Mouse (Mus musculus) hindbrain, embryonic 14.5 days (tissue): ENCODE results near the gene Dscam. TPM values are rescaled to one million over a fixed set of nuclear protein-coding genes. Genes with fewer than 3 reads are reported as not detected.

ENCODE experiments used
- ATAC-seq: fragments of 200-750 bp; cut with Nextera tagmentation; 2 replicates; pipeline ENCODE4 v1.8.0; 2017; ENCODE audit warnings: moderate number of reproducible peaks, mild to moderate bottlenecking, moderate TSS enrichment, moderate library complexity; ENCODE audit not compliant: low FRiP score
- DNase-seq: peaks from one replicate; pipeline ENCODE4 v3.0.0-alpha.2; 2015; ENCODE audit warnings: low spot score
- H3K27ac ChIP-seq: fragments of 300-500 bp; sonication (generic); 2 replicates; pipeline ENCODE4 v1.5.1; 2014; ENCODE audit warnings: mild to moderate bottlenecking, moderate library complexity
- H3K27me3 ChIP-seq: fragments of 300-500 bp; sonication (generic); 2 replicates; pipeline ENCODE4 v1.6.1; 2014; ENCODE audit warnings: mild to moderate bottlenecking, low read length, mixed read lengths; ENCODE audit not compliant: control insufficient read depth, insufficient read depth
- H3K36me3 ChIP-seq: fragments of 300-500 bp; sonication (generic); replicated peaks from 2 replicates; pipeline ENCODE4 v1.6.1; 2014; ENCODE audit not compliant: control insufficient read depth, insufficient read depth
- H3K4me1 ChIP-seq: fragments of 300-500 bp; sonication (generic); replicated peaks from 2 replicates; pipeline ENCODE4 v1.6.1; 2014; ENCODE audit warnings: antibody characterized with exemption, low read length, mixed read lengths; ENCODE audit not compliant: control insufficient read depth, insufficient read depth
- H3K4me2 ChIP-seq: fragments of 300-500 bp; sonication (generic); replicated peaks from 2 replicates; pipeline ENCODE4 v1.6.1; 2014; ENCODE audit warnings: mild to moderate bottlenecking, moderate library complexity
- H3K4me3 ChIP-seq: fragments of 300-500 bp; sonication (generic); replicated peaks from 2 replicates; pipeline ENCODE4 v1.5.1; 2014; ENCODE audit warnings: mild to moderate bottlenecking, low read length
- H3K9ac ChIP-seq: fragments of 300-500 bp; sonication (generic); 2 replicates; pipeline ENCODE4 v1.6.1; 2014
- H3K9me3 ChIP-seq: fragments of 300-500 bp; sonication (generic); 2 replicates; pipeline ENCODE4 v1.6.1; 2016; ENCODE audit warnings: low read length; ENCODE audit not compliant: control insufficient read depth
- WGBS: fragments of 180-500 bp; shearing (Covaris S2); extraction: QIAGEN DNeasy Blood & Tissue Kit; methylation state at CpG from one replicate; pipeline ENCODE4 v1.1.7; 2014; 5-methylcytosine and 5-hydroxymethylcytosine counted together
- polyA plus RNA-seq: library from polyadenylated mRNA; unstranded; fragments of >200 nt; fragmentation: Nextera tagmentation; extraction: Ambion mirVana; gene quantifications from 2 replicates; pipeline ENCODE4 v1.2.1, GENCODE M21; 2014

The Dscam gene
- polyA plus RNA-seq, 1 experiment from 2014 or later: 17.1 TPM

- Histone ChIP-seq H3K4me3 (no peak overlapping the region), H3K9ac (no peak overlapping the region), H3K27ac (no peak overlapping the region), H3K9me3 (no peaks in the 10 kb centered on the region), H3K4me2 (no peak overlapping the region), H3K27me3 (no peaks in the 10 kb centered on the region), H3K36me3 (no peaks in the 10 kb centered on the region), H3K4me1 (peaks cover 7% of the 10 kb centered on the region)
- no peak for DNase-seq
- ATAC-seq: no peak
- WGBS: 88% methylated on average over 2 of the region's 2 CpGs
Measured at GRCm38 (mm10) chr16:97016244-97016850, 154.2 kb downstream of the Dscam start.

DNA sequence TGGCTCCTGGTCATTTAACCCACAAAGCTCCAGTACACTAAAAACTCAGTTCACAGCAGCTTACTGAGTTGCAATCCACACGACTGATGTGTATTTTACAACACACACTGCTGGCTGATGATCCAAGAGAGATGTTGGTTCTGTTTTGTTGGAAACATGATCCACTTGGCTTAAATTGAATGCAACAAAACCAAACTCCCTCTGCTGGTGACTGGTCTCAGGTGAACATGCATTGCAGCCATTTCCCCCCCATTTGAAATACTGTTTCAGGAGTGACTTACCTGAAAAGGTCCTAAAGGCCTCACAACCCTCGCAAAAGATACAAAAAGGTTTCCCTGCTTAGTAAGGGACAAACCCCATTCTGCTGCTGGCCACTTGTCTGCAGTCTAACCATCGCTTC lies 156.2 kb downstream of the Dscam start:
- no peak overlapping the region for H3K27ac ChIP-seq
- 85% methylated on average over 3 of the region's 3 CpGs for WGBS
- no peaks in the 10 kb centered on the region for H3K27me3 ChIP-seq
- peaks cover 14% of the 10 kb centered on the region for H3K4me1 ChIP-seq
- H3K36me3 ChIP-seq: no peaks in the 10 kb centered on the region
- DNase-seq: no peak
- no peak overlapping the region for H3K4me3 ChIP-seq
- no peaks in the 10 kb centered on the region for H3K9me3 ChIP-seq
- no peak overlapping the region for H3K9ac ChIP-seq
- ATAC-seq: no peak
- H3K4me2 ChIP-seq: no peak overlapping the region

DNA sequence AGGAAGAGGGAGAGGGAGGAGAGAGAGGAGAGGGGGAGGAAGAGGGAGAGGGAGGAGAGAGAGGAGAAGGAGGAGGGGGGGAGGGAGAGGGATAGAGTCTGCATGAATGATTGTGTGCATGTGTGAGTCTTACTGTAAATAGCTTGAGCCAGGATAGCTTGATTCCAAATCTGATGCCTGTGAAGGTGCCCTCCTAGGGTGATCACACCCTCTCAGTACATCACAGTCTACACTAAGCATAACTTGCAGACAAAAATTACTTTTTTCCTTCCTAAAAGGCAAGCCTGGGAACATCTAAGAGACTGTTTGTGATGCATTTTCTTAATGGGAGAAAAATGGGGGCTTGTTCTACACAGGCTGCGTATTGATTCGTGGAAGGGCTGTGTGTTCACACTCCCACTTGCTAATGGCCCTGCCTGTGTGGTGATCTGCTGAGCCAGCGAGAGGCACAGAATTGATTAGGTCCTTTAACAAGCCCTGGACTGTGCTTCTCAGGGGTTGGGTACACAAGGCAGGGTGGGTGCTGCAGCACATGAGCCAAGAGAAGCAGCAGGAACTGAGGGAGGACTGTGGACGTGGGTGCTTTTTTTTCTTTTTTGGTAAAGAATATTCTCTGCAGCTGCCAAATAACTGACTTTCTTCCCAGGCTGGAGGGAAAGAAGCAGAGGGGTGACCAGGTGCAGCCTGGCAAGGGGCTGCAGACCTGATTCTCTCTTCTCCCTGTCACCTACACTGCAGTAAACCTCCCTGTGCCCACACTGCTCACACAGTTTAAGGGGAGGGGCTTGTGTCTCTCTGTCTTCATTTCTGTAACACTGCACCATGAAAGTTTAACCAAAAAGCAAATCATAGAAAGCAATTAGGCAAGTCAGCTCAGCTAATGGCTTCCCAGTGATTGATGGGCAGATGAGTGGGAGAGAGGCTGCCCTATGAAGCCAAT lies 161.2 kb downstream of the Dscam start:
- DNase-seq: no peak
- Histone ChIP-seq H3K27ac (peak overlapping the region; percentile 78), H3K36me3 (no peaks in the 10 kb centered on the region), H3K4me2 (no peak overlapping the region; the same call in 1 of the 2 replicates), H3K9me3 (no peaks in the 10 kb centered on the region), H3K27me3 (no peaks in the 10 kb centered on the region), H3K4me3 (no peak overlapping the region), H3K4me1 (peaks cover 34% of the 10 kb centered on the region), H3K9ac (peak overlapping the region; percentile 34; the same call in 1 of the 2 replicates)
- peak; percentile 77; the same call in 1 of the 2 replicates for ATAC-seq
- 43% methylated on average over 4 of the region's 4 CpGs for WGBS

DNA sequence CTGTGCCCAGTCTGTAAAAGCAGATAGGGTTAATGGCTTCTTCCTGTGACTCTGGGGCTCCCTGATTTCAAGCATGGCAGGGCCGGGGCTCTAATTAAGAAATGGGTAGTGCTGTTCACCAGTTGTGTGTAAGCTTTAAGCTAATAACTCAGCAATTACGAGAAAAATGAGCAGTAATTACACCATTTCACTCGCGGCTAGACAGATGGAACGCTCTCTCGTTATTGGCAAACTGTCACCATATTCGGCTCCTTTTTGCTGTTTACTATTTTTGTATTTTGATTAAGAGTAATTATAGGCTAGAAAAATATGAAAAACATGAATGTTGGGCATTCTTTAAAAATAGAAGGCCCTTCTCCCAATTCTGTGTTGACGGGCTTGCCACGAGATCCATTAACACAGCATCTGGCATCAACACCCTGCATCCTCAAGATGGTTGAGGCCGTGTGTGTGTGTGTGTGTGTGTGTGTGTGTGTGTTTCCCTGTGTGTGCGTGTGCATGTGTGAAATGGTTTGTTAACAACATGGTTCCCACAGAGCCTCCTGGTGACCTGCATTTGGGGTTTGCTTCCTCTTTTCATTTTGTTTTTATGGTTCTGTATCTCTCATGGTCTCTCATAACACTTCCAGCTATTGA lies 162.5 kb downstream of the Dscam start:
- WGBS: 60% methylated on average over 11 of the region's 11 CpGs
- no peak overlapping the region for H3K4me3 ChIP-seq
- no peaks in the 10 kb centered on the region for H3K36me3 ChIP-seq
- DNase-seq (no peak), ATAC-seq (no peak)
- H3K9me3 ChIP-seq: no peaks in the 10 kb centered on the region
- no peak overlapping the region for H3K9ac ChIP-seq
- peaks cover 39% of the 10 kb centered on the region for H3K4me1 ChIP-seq
- peak overlapping the region; percentile 78 for H3K27ac ChIP-seq
- H3K4me2 ChIP-seq: no peak overlapping the region
- no peaks in the 10 kb centered on the region for H3K27me3 ChIP-seq

- Histone ChIP-seq H3K36me3 (no peaks in the 10 kb centered on the region), H3K4me1 (peaks cover 50% of the 10 kb centered on the region), H3K9me3 (no peaks in the 10 kb centered on the region), H3K27me3 (no peaks in the 10 kb centered on the region), H3K4me3 (no peak overlapping the region), H3K27ac (peak overlapping the region; percentile 78), H3K4me2 (no peak overlapping the region), H3K9ac (peak overlapping the region; percentile 24; the same call in 1 of the 2 replicates)
- DNase-seq: no peak
- no peak for ATAC-seq
Measured at GRCm38 (mm10) chr16:97006854-97007182, 163.7 kb downstream of the Dscam start.

GRCm38 (mm10) chr16:97006041-97006853 lies 164.3 kb downstream of the Dscam start:
- peak overlapping the region; percentile 24 for H3K9ac ChIP-seq
- ATAC-seq: no peak
- peak overlapping the region; percentile 78 for H3K27ac ChIP-seq

GRCm38 (mm10) chr16:97003965-97004364 lies 166.6 kb downstream of the Dscam start:
- no peaks in the 10 kb centered on the region for H3K27me3 ChIP-seq
- peaks cover 44% of the 10 kb centered on the region for H3K4me1 ChIP-seq
- no peak for ATAC-seq
- no peak overlapping the region for H3K9ac ChIP-seq
- H3K4me3 ChIP-seq: no peak overlapping the region
- 59% methylated on average over 1 of the region's 1 CpGs for WGBS
- no peak overlapping the region for H3K4me2 ChIP-seq
- peak overlapping the region; percentile 69; the same call in 1 of the 2 replicates for H3K27ac ChIP-seq
- H3K9me3 ChIP-seq: no peaks in the 10 kb centered on the region
- DNase-seq: no peak
- no peaks in the 10 kb centered on the region for H3K36me3 ChIP-seq

More at GRCm38 (mm10) chr16:97006041-97006853, 164.3 kb downstream of the Dscam start:
- no peaks in the 10 kb centered on the region for H3K36me3 ChIP-seq
- no peak overlapping the region for H3K4me3 ChIP-seq
- H3K4me1 ChIP-seq: peaks cover 53% of the 10 kb centered on the region
- DNase-seq: no peak
- H3K27me3 ChIP-seq: no peaks in the 10 kb centered on the region
- H3K4me2 ChIP-seq: no peak overlapping the region
- H3K9me3 ChIP-seq: no peaks in the 10 kb centered on the region
- 52% methylated on average over 9 of the region's 9 CpGs for WGBS

DNA sequence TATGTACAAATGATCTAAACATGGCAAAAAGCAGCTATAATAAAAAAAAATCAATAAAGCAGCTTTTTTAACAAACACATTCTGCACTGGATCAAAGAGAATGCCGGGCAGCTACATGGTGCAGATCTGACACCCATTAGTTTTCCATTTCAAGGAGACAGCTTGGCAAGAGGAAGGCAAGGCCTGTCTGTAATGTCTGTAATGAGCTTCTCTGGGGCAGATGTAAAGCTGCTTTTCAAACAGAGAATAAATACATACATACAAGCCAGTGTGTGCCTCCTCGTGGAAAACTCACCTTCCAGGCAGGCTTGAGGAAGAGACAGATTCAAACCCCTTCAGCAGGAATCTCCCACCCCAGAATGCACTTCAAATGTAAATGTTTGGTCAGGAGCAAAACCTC lies 167.7 kb downstream of the Dscam start:
- peak overlapping the region; percentile 69 for H3K27ac ChIP-seq
- no peaks in the 10 kb centered on the region for H3K27me3 ChIP-seq
- no peak overlapping the region for H3K9ac ChIP-seq
- DNase-seq (no peak), ATAC-seq (no peak)
- peaks cover 35% of the 10 kb centered on the region for H3K4me1 ChIP-seq
- no peak overlapping the region for H3K4me3 ChIP-seq
- no peak overlapping the region for H3K4me2 ChIP-seq
- H3K9me3 ChIP-seq: no peaks in the 10 kb centered on the region
- 31% methylated on average over 2 of the region's 2 CpGs for WGBS
- H3K36me3 ChIP-seq: no peaks in the 10 kb centered on the region
